Mouse (Mus musculus) induced T-regulatory cell, adult 2 months (primary cell): ENCODE data around the gene Neurl2.
"Not testable (repeated sequence)": the region's sequence is repeated elsewhere in the genome, so short reads cannot be mapped to it uniquely, and the experiment has no call there.

Experiments used
- DNase-seq: peaks from one replicate; pipeline ENCODE4 v3.0.0-alpha.2; 2012; ENCODE audit warnings: low read depth

The Neurl2 gene

GRCm38 (mm10) chr2:164833314-164833959 lies at the start of gene Neurl2:
Neurl2 (minus strand) TSS chr2:164833456.
- DNase-seq: peak; percentile 94

- DNase-seq: no peak
These were observed 49.4 kb upstream of the Neurl2 start for GRCm38 (mm10) chr2:164882619-164883018.

GRCm38 (mm10) chr2:164879568-164880277 lies 46.5 kb upstream of the Neurl2 start:
- DNase-seq: peak; percentile 98

- DNase-seq: peak; percentile 95
These were observed 45.9 kb upstream of the Neurl2 start, which contains the start of gene Pcif1 for GRCm38 (mm10) chr2:164879228-164879567. Pcif1 (plus strand) TSS chr2:164879304.

- peak; percentile 85 for DNase-seq
These were observed 45.4 kb upstream of the Neurl2 start for GRCm38 (mm10) chr2:164878509-164879227.

GRCm38 (mm10) chr2:164877376-164878215 lies 44.3 kb upstream of the Neurl2 start:
- DNase-seq: not testable (repeated sequence)

GRCm38 (mm10) chr2:164875648-164876047 lies 42.4 kb upstream of the Neurl2 start:
- DNase-seq: not testable (repeated sequence)

GRCm38 (mm10) chr2:164874239-164874769 lies 41.0 kb upstream of the Neurl2 start:
- no peak for DNase-seq

- DNase-seq: no peak
These were observed 40.4 kb upstream of the Neurl2 start for GRCm38 (mm10) chr2:164873621-164874020.

- DNase-seq: no peak
These were observed 38.5 kb upstream of the Neurl2 start for GRCm38 (mm10) chr2:164871602-164872303.

GRCm38 (mm10) chr2:164868491-164868890 lies 35.2 kb upstream of the Neurl2 start:
- peak; percentile 69 for DNase-seq

- peak; percentile 59 for DNase-seq
These were observed 34.3 kb upstream of the Neurl2 start for GRCm38 (mm10) chr2:164867566-164867965.

- DNase-seq: peak; percentile 75
These were observed 33.7 kb upstream of the Neurl2 start for GRCm38 (mm10) chr2:164866741-164867551.

GRCm38 (mm10) chr2:164864593-164864992 lies 31.3 kb upstream of the Neurl2 start:
- DNase-seq: no peak

- DNase-seq: not testable (repeated sequence)
These were observed 30.2 kb upstream of the Neurl2 start for GRCm38 (mm10) chr2:164863411-164863810.

- DNase-seq: no peak
These were observed 29.1 kb upstream of the Neurl2 start for GRCm38 (mm10) chr2:164862179-164862861.

GRCm38 (mm10) chr2:164861094-164861493 lies 27.8 kb upstream of the Neurl2 start:
- no peak for DNase-seq

- DNase-seq: peak; percentile 44
These were observed 26.6 kb upstream of the Neurl2 start for GRCm38 (mm10) chr2:164859640-164860432.

- no peak for DNase-seq
These were observed 25.9 kb upstream of the Neurl2 start for GRCm38 (mm10) chr2:164859155-164859554.
